26 mouse cellular contexts compared by ENCODE assay signal in genomic region chr3:48587341-48587740, GRCm38 (mm10).
DNase-seq lines count a peak whose midpoint lies in the region; ATAC-seq and TF ChIP-seq lines count a peak whose summit lies in the region.
"Had no signal": no experiment of that assay in that cellular context is flagged by ENCODE, and none has a peak within 500 bp of the region (broad histone marks: within the 10 kb centered on the region; RNA-seq: fewer than 3 reads in every experiment).

No protein-coding gene starts in this region.

- H3K27ac ChIP-seq in forebrain, embryonic 13.5 days: no peak overlapping the region
- H3K27ac ChIP-seq in forebrain, embryonic 15.5 days (replicated peaks): no peak overlapping the region
- H3K27ac ChIP-seq in lung, embryonic 15.5 days: no peak overlapping the region
- no peak overlapping the region for H3K27ac ChIP-seq in midbrain, postnatal 0 days (ENCODE audit: low read depth, low read length)
- no peak overlapping the region for H3K27ac ChIP-seq in midbrain, embryonic 14.5 days (replicated peaks; ENCODE audit: low read depth, low read length)
- H3K27ac ChIP-seq: embryonic facial prominence, embryonic 12.5 days; forebrain, embryonic 12.5 days; heart, adult 2 months; hindbrain, embryonic 12.5 days had no signal

- no peak overlapping the region for H3K4me2 ChIP-seq in forebrain, embryonic 13.5 days
- H3K4me2 ChIP-seq in forebrain, embryonic 15.5 days (replicated peaks): no peak overlapping the region
- no peak overlapping the region for H3K4me2 ChIP-seq in lung, embryonic 15.5 days
- H3K4me2 ChIP-seq in midbrain, postnatal 0 days (ENCODE audit: low read depth, low read length, poor library complexity, severe bottlenecking): no peak overlapping the region
- no peak overlapping the region for H3K4me2 ChIP-seq in midbrain, embryonic 14.5 days (ENCODE audit: low read length)
- H3K4me2 ChIP-seq: embryonic facial prominence, embryonic 12.5 days; forebrain, embryonic 12.5 days; heart, embryonic 11.5 days; hindbrain, embryonic 12.5 days had no signal

- no peak overlapping the region for H3K9ac ChIP-seq in forebrain, embryonic 13.5 days
- H3K9ac ChIP-seq in forebrain, embryonic 15.5 days (replicated peaks): no peak overlapping the region
- no peak overlapping the region for H3K9ac ChIP-seq in lung, embryonic 15.5 days
- no peak overlapping the region for H3K9ac ChIP-seq in midbrain, postnatal 0 days (replicated peaks; ENCODE audit: low read length, poor library complexity, severe bottlenecking)
- no peak overlapping the region for H3K9ac ChIP-seq in midbrain, embryonic 14.5 days (replicated peaks; ENCODE audit: low read length)
- H3K9ac ChIP-seq: embryonic facial prominence, embryonic 12.5 days; forebrain, embryonic 12.5 days; forebrain, postnatal 0 days; hindbrain, embryonic 12.5 days had no signal

- no peaks in the 10 kb centered on the region for H3K36me3 ChIP-seq in forebrain, embryonic 13.5 days (ENCODE audit: poor library complexity, severe bottlenecking)
- no peaks in the 10 kb centered on the region for H3K36me3 ChIP-seq in forebrain, embryonic 15.5 days
- H3K36me3 ChIP-seq in lung, embryonic 15.5 days: no peaks in the 10 kb centered on the region
- H3K36me3 ChIP-seq in midbrain, postnatal 0 days (ENCODE audit: insufficient read depth, low read length): no peaks in the 10 kb centered on the region
- no peaks in the 10 kb centered on the region for H3K36me3 ChIP-seq in midbrain, embryonic 14.5 days (ENCODE audit: control insufficient read depth, insufficient read depth, low read length)
- H3K36me3 ChIP-seq: embryonic facial prominence, embryonic 12.5 days; forebrain, embryonic 12.5 days; G1E; hindbrain, embryonic 12.5 days had no signal

- no peak for DNase-seq in lung, postnatal 25 days (ENCODE audit: low spot score)
- DNase-seq in midbrain, postnatal 0 days (ENCODE audit: low spot score): no peak
- no peak for DNase-seq in midbrain, embryonic 14.5 days
- DNase-seq in frontal cortex, postnatal 36 days (ENCODE audit: low spot score in 2 of 2): no peak
- DNase-seq: adrenal gland, postnatal 10 days; adrenal gland, postnatal 36 days; B cell, adult 2 months; cerebellum, adult 18-20 months; cerebellum, adult 9-10 months; cerebellum, postnatal 14 days; forebrain, postnatal 0 days; gastrocnemius, postnatal 25 days; heart, adult 2 months had no signal

- peaks cover 8% of the 10 kb centered on the region for H3K4me1 ChIP-seq in forebrain, embryonic 13.5 days
- no peaks in the 10 kb centered on the region for H3K4me1 ChIP-seq in forebrain, embryonic 15.5 days
- H3K4me1 ChIP-seq in lung, embryonic 15.5 days: no peaks in the 10 kb centered on the region
- no peaks in the 10 kb centered on the region for H3K4me1 ChIP-seq in midbrain, postnatal 0 days (ENCODE audit: insufficient read depth, low read length)
- no peaks in the 10 kb centered on the region for H3K4me1 ChIP-seq in midbrain, embryonic 14.5 days (ENCODE audit: control insufficient read depth, insufficient read depth, low read length)
- H3K4me1 ChIP-seq: embryonic facial prominence, embryonic 12.5 days; hindbrain, embryonic 12.5 days had no signal

- no peak overlapping the region for H3K4me3 ChIP-seq in forebrain, embryonic 13.5 days
- no peak overlapping the region for H3K4me3 ChIP-seq in forebrain, embryonic 15.5 days
- no peak overlapping the region for H3K4me3 ChIP-seq in lung, embryonic 15.5 days
- H3K4me3 ChIP-seq in midbrain, postnatal 0 days (ENCODE audit: low read depth, low read length): no peak overlapping the region
- H3K4me3 ChIP-seq in midbrain, embryonic 14.5 days (replicated peaks; ENCODE audit: low read depth, low read length): no peak overlapping the region
- H3K4me3 ChIP-seq: embryonic facial prominence, embryonic 12.5 days; erythroblast, embryonic 14.5 days; forebrain, embryonic 12.5 days; heart, adult 2 months; hindbrain, embryonic 12.5 days had no signal

- no peaks in the 10 kb centered on the region for H3K27me3 ChIP-seq in forebrain, embryonic 13.5 days
- no peaks in the 10 kb centered on the region for H3K27me3 ChIP-seq in forebrain, embryonic 15.5 days
- H3K27me3 ChIP-seq in lung, embryonic 15.5 days: no peaks in the 10 kb centered on the region
- H3K27me3 ChIP-seq in midbrain, postnatal 0 days (ENCODE audit: insufficient read depth, low read length): no peaks in the 10 kb centered on the region
- H3K27me3 ChIP-seq in midbrain, embryonic 14.5 days (ENCODE audit: control insufficient read depth, insufficient read depth, low read length): no peaks in the 10 kb centered on the region
- H3K27me3 ChIP-seq: CH12.LX; embryonic facial prominence, embryonic 12.5 days; forebrain, embryonic 12.5 days; hindbrain, embryonic 12.5 days; Patski had no signal

- H3K9me3 ChIP-seq in forebrain, embryonic 13.5 days (replicated peaks): no peaks in the 10 kb centered on the region
- H3K9me3 ChIP-seq in forebrain, embryonic 15.5 days: no peaks in the 10 kb centered on the region
- no peaks in the 10 kb centered on the region for H3K9me3 ChIP-seq in lung, embryonic 15.5 days
- H3K9me3 ChIP-seq in midbrain, postnatal 0 days (ENCODE audit: low read length): no peaks in the 10 kb centered on the region
- H3K9me3 ChIP-seq in midbrain, embryonic 14.5 days (ENCODE audit: control insufficient read depth, low read length): no peaks in the 10 kb centered on the region
- H3K9me3 ChIP-seq: embryonic facial prominence, embryonic 12.5 days; forebrain, embryonic 12.5 days; hindbrain, embryonic 12.5 days had no signal

- ATAC-seq in forebrain, embryonic 13.5 days: peak; percentile 36; the same call in 1 of the 2 replicates
- ATAC-seq in forebrain, embryonic 15.5 days (replicated peaks): no peak
- ATAC-seq in lung, embryonic 15.5 days (ENCODE audit: borderline replicate concordance, extremely low read depth, low FRiP score, low TSS enrichment): peak; percentile 46; the same call in 1 of the 2 replicates
- peak; percentile 47; the same call in 1 of the 2 replicates for ATAC-seq in midbrain, postnatal 0 days (ENCODE audit: low FRiP score)
- ATAC-seq in midbrain, embryonic 14.5 days (ENCODE audit: low FRiP score, low TSS enrichment): no peak; the same call in 1 of the 2 replicates
- ATAC-seq: forebrain, postnatal 0 days; hindbrain, embryonic 16.5 days; inflammation-experienced regulatory T-cells, adult 6 months; Patski had no signal

- no peak for TF ChIP-seq CTCF in midbrain, postnatal 0 days (IDR thresholded peaks at IDR 0.05)

- 92% methylated on average over 2 of the region's 2 CpGs for WGBS in forebrain, embryonic 13.5 days
- 94% methylated on average over 2 of the region's 2 CpGs for WGBS in forebrain, embryonic 15.5 days
- WGBS in lung, embryonic 15.5 days: 98% methylated on average over 2 of the region's 2 CpGs
- WGBS in midbrain, postnatal 0 days: 97% methylated on average over 2 of the region's 2 CpGs
- WGBS in midbrain, embryonic 14.5 days: 98% methylated on average over 2 of the region's 2 CpGs

Comparison
In these comparisons a context has a peak if more than half of its experiments do, and no peak if none do; other contexts are left out.
1. ATAC-seq: peak in forebrain, embryonic 13.5 days (single experiment), lung, embryonic 15.5 days (single experiment) and midbrain, postnatal 0 days (single experiment); none in forebrain, embryonic 15.5 days (single experiment) and midbrain, embryonic 14.5 days (single experiment).